Mouse (Mus musculus): Measurements from ENCODE around the gene Trpd52l3. TPM values are rescaled to one million over a fixed set of nuclear protein-coding genes. Genes with fewer than 3 reads are reported as not detected.
"Not testable (repeated sequence)": the region's sequence is repeated elsewhere in the genome, so short reads cannot be mapped to it uniquely, and the experiment has no call there.

Gene Trpd52l3
- polyA plus RNA-seq, 1 experiment from 2014 or later = not detected

- peak overlapping the region; percentile 37 for H3K4me2 ChIP-seq (replicated peaks)
- no peak for ATAC-seq (ENCODE audit: low FRiP score, low read depth)
- H3K27me3 ChIP-seq = no peaks in the 10 kb centered on the region
- H3K4me1 ChIP-seq = peaks cover 12% of the 10 kb centered on the region
- H3K9ac ChIP-seq (replicated peaks) = no peak overlapping the region
- no peak overlapping the region; the same call in 1 of the 2 replicates for H3K27ac ChIP-seq (replicated peaks)
- H3K4me3 ChIP-seq = 0 out of 2 replicates have a peak overlapping the region, but pooled peaks have one; percentile 5
- WGBS = 35% methylated on average over 12 of the region's 12 CpGs
- no peaks in the 10 kb centered on the region for H3K36me3 ChIP-seq
- H3K9me3 ChIP-seq = 0 out of 2 replicates have a peak, but pooled peaks cover 4% of the 10 kb centered on the region
These were observed 2.9 kb upstream of the Trpd52l3 start for GRCm38 (mm10) chr19:30000406-30001365.

DNA sequence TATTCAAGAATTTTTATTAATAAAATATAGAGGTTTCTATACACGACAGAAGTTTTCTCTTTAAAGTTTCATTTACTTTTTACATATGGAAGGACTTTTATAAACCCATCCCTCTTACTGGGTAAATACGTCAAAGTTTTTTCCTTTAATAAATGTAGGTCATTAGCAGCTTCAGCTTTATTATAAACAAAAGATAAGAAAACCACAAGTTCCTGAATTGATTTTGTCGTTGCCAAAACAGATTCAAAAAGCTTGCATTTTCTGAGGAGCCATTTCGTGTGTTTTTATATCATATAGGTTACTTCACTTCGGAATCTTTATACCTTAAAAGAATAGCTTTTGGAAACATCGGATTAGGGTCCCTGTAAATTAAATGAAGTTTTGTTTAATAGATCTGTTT, 2.0 kb upstream of the Trpd52l3 start:
- Histone ChIP-seq H3K27ac (replicated peaks) (no peak overlapping the region), H3K36me3 (no peaks in the 10 kb centered on the region), H3K4me1 (peaks cover 12% of the 10 kb centered on the region), H3K4me2 (replicated peaks) (no peak overlapping the region), H3K9me3 (0 out of 2 replicates have a peak, but pooled peaks cover 4% of the 10 kb centered on the region), H3K4me3 (no peak overlapping the region), H3K27me3 (no peaks in the 10 kb centered on the region), H3K9ac (replicated peaks) (no peak overlapping the region)
- ATAC-seq (ENCODE audit: low FRiP score, low read depth) = no peak
- 87% methylated on average over 6 of the region's 6 CpGs for WGBS

DNA sequence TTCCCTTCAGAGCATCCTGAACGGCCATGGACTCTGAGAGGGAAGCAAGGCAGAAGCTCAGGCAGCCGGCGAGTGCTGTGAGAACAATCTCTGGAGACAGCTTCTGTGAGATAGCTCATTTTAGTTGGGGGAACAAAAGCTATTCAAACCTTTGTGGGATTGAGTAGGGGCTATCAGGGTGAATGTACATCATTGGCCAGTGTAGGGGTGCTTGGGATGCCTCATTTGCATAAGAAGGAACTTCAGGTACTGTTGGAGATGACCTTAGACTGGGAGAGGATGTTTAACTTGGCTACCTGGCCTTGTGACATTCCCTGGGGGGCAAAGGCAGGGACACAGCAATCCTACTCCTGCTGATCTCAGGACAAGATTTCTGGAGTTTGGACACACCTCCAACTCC, 2.8 kb downstream of the Trpd52l3 start:
- 78% methylated on average over 3 of the region's 3 CpGs for WGBS
- H3K4me3 ChIP-seq = no peak overlapping the region
- ATAC-seq (ENCODE audit: low FRiP score, low read depth) = no peak
- H3K9me3 ChIP-seq = no peaks in the 10 kb centered on the region
- H3K4me2 ChIP-seq (replicated peaks) = no peak overlapping the region
- no peaks in the 10 kb centered on the region for H3K4me1 ChIP-seq
- H3K9ac ChIP-seq (replicated peaks) = no peak overlapping the region
- H3K36me3 ChIP-seq = no peaks in the 10 kb centered on the region
- H3K27ac ChIP-seq (replicated peaks) = no peak overlapping the region
- H3K27me3 ChIP-seq = no peaks in the 10 kb centered on the region

DNA sequence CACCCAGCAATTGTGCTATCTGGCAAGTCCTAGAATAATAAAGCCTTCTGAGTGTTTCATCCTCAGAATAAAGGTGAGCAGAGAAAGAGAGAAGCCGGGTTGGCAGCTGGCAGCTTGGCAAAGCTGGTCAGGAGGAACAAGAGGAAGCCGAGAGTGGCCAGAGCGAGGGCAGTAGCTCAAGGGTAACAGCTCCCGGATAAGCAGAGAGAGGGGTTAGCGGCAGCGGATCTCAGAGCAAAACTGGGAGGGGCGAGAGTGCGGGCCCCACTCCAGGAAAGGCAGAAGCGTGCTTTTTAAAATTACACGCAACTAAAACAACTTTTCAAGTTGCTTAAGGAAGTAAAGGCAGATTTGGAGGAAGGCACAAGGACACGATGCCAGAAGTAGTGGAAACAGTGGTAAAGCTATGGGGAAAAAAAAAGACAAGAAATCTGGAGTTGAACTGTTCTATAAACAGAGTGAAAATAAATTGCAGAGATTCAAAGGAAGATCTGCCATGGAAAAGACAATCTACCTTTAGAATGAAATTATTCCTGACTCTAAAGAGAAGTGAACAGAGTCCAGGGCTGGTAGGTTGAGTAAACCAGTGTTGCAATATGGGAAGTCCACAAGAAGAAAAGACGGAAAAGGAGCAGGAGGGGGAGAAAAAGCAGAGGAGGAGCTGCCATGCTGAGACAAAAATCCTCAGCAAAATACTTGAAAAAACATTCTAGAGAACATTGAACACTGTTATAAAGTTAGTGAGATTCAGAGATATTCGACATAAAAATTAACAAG, 7.1 kb downstream of the Trpd52l3 start:
- H3K4me3 ChIP-seq = no peak overlapping the region
- no peak for ATAC-seq (ENCODE audit: low FRiP score, low read depth)
- H3K36me3 ChIP-seq = no peaks in the 10 kb centered on the region
- no peaks in the 10 kb centered on the region for H3K27me3 ChIP-seq
- H3K27ac ChIP-seq (replicated peaks) = no peak overlapping the region
- H3K9me3 ChIP-seq = no peaks in the 10 kb centered on the region
- no peak overlapping the region for H3K4me2 ChIP-seq (replicated peaks)
- 80% methylated on average over 13 of the region's 13 CpGs for WGBS
- H3K9ac ChIP-seq (replicated peaks) = no peak overlapping the region
- 0 out of 2 replicates have a peak, but pooled peaks cover 4% of the 10 kb centered on the region for H3K4me1 ChIP-seq

GRCm38 (mm10) chr19:30014331-30014730, 10.7 kb downstream of the Trpd52l3 start:
- H3K36me3 ChIP-seq = no peaks in the 10 kb centered on the region
- 85% methylated on average over 3 of the region's 3 CpGs for WGBS

GRCm38 (mm10) chr19:30016156-30016555, 12.6 kb downstream of the Trpd52l3 start:
- H3K4me2 ChIP-seq (replicated peaks) = no peak overlapping the region
- no peak overlapping the region for H3K4me3 ChIP-seq
- no peaks in the 10 kb centered on the region for H3K27me3 ChIP-seq
- H3K4me1 ChIP-seq = 0 out of 2 replicates have a peak, but pooled peaks cover 4% of the 10 kb centered on the region
- no peaks in the 10 kb centered on the region for H3K36me3 ChIP-seq
- H3K27ac ChIP-seq (replicated peaks) = no peak overlapping the region
- ATAC-seq (ENCODE audit: low FRiP score, low read depth) = no peak
- H3K9me3 ChIP-seq = no peaks in the 10 kb centered on the region
- H3K9ac ChIP-seq (replicated peaks) = no peak overlapping the region
- 78% methylated on average over 6 of the region's 6 CpGs for WGBS

More at GRCm38 (mm10) chr19:30014331-30014730, 10.7 kb downstream of the Trpd52l3 start:
- no peak overlapping the region for H3K4me3 ChIP-seq
- H3K4me2 ChIP-seq (replicated peaks) = no peak overlapping the region
- no peaks in the 10 kb centered on the region for H3K9me3 ChIP-seq
- no peak for ATAC-seq (ENCODE audit: low FRiP score, low read depth)
- H3K27me3 ChIP-seq = no peaks in the 10 kb centered on the region
- H3K27ac ChIP-seq (replicated peaks) = no peak overlapping the region
- H3K4me1 ChIP-seq = 0 out of 2 replicates have a peak, but pooled peaks cover 4% of the 10 kb centered on the region
- no peak overlapping the region for H3K9ac ChIP-seq (replicated peaks)

- not testable (repeated sequence) for H3K9me3 ChIP-seq; H3K27ac ChIP-seq (replicated peaks); H3K4me1 ChIP-seq; H3K36me3 ChIP-seq; H3K27me3 ChIP-seq; H3K4me2 ChIP-seq (replicated peaks); H3K9ac ChIP-seq (replicated peaks); ATAC-seq (ENCODE audit: low FRiP score, low read depth); H3K4me3 ChIP-seq
- WGBS = 91% methylated on average over 10 of the region's 10 CpGs
These were observed 19.8 kb downstream of the Trpd52l3 start for GRCm38 (mm10) chr19:30023419-30023818.

- Histone ChIP-seq H3K27me3 (no peaks in the 10 kb centered on the region), H3K4me3 (peak overlapping the region; percentile 100), H3K27ac (replicated peaks) (peak overlapping the region; percentile 95), H3K4me1 (peaks cover 32% of the 10 kb centered on the region), H3K9ac (replicated peaks) (no peak overlapping the region), H3K9me3 (no peaks in the 10 kb centered on the region), H3K36me3 (no peaks in the 10 kb centered on the region), H3K4me2 (replicated peaks) (peak overlapping the region; percentile 76)
- no peak for ATAC-seq (ENCODE audit: low FRiP score, low read depth)
- 16% methylated on average over 11 of the region's 11 CpGs for WGBS
These were observed 25.6 kb downstream of the Trpd52l3 start for GRCm38 (mm10) chr19:30029002-30029710.

DNA sequence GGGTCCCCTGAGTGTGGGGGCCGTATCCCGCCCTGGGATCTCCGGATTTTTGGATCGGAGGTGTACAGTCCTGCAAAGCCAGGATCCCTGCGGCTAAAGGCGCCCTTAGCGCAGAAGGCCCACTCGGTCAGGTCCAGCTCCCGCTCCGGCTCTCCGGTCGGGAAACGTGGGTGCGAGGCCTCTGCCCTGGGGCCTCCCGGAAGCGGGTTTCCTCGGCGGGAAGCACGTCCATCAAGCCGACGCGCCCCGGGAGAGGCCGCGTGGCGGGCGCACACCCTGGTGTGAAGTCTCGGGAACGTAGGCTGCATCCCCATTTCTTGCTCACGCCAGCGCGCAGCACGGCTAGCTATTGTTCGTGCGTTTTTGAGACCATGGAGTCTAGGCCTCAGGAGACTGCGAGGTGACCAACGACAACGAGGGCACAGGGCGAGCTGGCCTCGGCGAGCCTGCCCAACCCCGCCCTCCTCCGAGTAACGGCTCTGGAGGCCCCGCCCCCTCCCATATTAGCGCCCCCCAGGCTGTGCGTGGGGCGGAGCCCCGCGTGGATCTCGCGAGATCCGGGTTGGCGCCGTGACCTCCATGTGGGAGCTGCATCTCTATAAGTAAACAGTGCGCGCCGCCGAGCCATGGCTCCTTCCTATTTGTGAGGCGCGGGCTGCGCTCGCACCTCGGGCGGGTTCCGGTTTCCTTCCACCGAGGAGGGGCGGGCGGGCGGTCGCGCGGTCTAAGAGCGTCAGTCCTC, 26.5 kb downstream of the Trpd52l3 start, which contains the start of gene Uhrf2:
Uhrf2 (plus strand) TSS at position 620 of the 742 bp plus-strand sequence.
- Histone ChIP-seq H3K9me3 (no peaks in the 10 kb centered on the region), H3K9ac (replicated peaks) (peak within 1 kb of the TSS; percentile 99), H3K4me2 (replicated peaks) (peak within 1 kb of the TSS; percentile 76), H3K4me3 (peak within 1 kb of the TSS; percentile 100), H3K27me3 (no peaks in the 10 kb centered on the region), H3K27ac (replicated peaks) (peak within 1 kb of the TSS; percentile 95), H3K4me1 (peaks cover 38% of the 10 kb centered on the region), H3K36me3 (no peaks in the 10 kb centered on the region)
- WGBS = 2% methylated on average over 73 of the region's 74 CpGs
- peak; percentile 96 for ATAC-seq (ENCODE audit: low FRiP score, low read depth)

GRCm38 (mm10) chr19:30030636-30031467, 27.3 kb downstream of the Trpd52l3 start:
- H3K27ac ChIP-seq (replicated peaks) = peak overlapping the region; percentile 95
- whole genome bisulfite sequencing = under 1% methylated on average over 83 of the region's 92 CpGs
- H3K4me1 ChIP-seq = peaks cover 41% of the 10 kb centered on the region
- H3K27me3 ChIP-seq = no peaks in the 10 kb centered on the region
- peak overlapping the region; percentile 100 for H3K4me3 ChIP-seq
- no peaks in the 10 kb centered on the region for H3K36me3 ChIP-seq
- H3K9me3 ChIP-seq = no peaks in the 10 kb centered on the region
- ATAC-seq (ENCODE audit: low FRiP score, low read depth) = peak; percentile 27
- H3K4me2 ChIP-seq (replicated peaks) = peak overlapping the region; percentile 76
- H3K9ac ChIP-seq (replicated peaks) = peak overlapping the region; percentile 99

All from midbrain, embryonic 12.5 days (tissue).